Mouse (Mus musculus) frontal cortex, adult (tissue): ENCODE measurements around the gene Gm14409.
"Not testable (repeated sequence)": the region's sequence is repeated elsewhere in the genome, so short reads cannot be mapped to it uniquely, and the experiment has no call there.

Experiments used
- ATAC-seq: cut with Nextera tagmentation; 2 replicates; pipeline ENCODE4 v1.9.2; 2017; ENCODE audit warnings: mild to moderate bottlenecking, moderate library complexity, mixed read lengths; ENCODE audit not compliant: low TSS enrichment

The Gm14409 gene

DNA sequence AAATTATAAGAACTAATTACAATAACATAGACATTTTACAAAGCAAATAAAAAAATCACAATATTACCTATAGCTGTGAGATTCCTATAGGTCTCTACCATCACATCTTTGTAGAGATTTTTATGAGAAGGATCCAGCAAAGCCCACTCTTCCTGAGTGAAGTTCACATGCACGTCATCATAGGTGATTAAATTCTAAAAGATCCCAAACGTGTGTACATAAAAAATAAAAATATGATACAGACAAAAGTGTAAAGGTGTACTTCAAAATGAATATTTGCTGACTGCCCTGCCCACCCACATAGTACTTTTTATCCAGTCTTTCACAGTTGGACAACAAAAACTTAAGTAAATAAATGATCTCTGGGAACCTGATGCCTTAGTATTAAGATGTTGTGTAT is at the start of gene Gm14409:
TSS of gene Gm14409 (minus strand) at position 101 of the 400 bp plus-strand sequence.
- not testable (repeated sequence) for ATAC-seq

DNA sequence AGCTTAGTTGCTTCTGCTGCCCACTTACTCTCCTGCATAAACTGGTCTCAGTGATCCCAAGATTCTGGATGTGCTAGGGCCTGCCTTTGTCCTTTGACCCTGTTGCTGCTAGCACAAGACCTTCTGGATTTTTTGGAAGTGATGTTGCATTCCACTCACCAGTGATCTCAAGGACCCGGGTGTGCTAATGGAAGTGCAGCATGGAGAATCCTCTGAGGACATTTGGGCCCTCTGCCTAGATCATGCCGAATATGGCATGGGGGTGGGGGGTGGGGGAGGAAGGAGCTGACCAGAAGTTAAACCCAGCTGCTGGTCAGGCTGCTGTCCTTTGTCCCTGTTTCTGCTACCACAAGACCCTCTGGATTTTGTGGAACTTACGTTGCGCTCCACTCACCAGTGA is 42.8 kb upstream of the Gm14409 start:
- not testable (repeated sequence) for ATAC-seq

DNA sequence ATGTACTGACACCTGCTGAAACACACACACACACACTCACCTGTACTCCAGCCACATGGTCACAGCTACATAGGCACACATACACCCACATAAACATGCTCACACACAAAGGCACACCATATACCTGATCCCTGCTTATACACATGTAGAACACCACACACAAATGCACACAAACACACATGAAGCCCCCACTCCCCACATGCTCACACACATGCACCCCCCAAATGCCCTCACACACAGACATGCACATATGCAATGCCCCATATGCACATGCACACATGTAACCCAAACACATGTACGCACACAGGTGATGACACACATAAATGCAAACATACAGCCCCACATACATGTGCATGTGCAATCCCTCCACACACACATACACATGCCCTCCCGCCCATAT is 38.1 kb upstream of the Gm14409 start:
- ATAC-seq: not testable (repeated sequence)

DNA sequence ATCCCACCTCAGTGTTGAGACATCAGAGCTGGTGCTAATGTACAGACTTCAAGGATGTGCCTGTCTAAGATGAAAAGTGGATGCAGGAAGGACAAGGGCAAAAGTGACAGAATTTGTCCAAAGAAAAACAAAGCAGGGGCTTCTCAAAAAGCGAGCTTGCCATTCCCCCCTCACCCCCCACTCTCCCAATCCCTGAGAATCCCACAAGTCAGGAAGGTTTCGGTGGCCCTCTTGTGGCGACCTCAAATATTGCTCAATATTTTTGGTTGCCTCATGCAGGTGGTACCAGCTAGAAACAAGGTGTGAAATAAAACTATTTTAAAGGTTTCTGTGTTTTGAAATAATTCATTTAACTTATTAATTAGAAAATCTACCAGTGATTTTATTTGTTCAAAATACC is 16.9 kb upstream of the Gm14409 start:
- ATAC-seq: not testable (repeated sequence)

DNA sequence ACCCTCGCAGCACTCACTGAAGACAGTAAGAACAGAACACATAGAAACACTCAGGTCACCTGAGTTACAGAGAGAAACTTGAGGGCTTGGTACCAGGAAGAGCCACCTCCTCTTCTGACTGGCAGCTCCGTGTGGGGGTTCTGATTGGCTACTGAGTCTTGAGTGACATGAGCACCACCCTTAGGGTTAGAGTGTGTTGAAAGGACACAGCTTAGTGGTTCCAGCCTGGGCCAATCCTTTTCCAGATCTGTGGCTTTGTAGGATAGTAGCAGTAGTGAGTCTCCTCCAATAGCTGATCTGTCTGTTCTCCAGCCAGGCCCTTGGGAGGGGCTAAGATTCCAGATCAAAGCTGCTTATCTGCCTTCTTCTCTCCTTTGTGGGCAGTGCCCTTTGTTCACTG is 10.9 kb upstream of the Gm14409 start:
- not testable (repeated sequence) for ATAC-seq

DNA sequence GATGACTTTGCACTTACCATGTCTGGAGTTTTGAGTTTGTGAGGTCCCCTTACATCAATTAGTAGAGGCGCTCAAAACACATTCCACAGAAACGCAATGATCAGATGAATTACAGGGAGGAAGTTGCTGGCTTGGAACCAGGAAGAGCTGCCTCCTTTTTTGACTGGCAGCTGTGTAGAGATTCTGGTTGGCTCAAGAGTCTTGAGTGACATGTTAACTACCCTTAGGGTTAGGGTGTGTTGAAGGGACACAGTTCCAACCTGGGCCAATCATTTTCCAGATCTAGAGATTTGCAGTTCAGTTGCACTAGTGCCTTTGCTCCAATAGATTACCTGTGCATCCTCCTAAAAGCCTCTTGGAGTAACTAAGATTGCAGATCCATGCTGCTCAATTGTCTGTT is 5.4 kb upstream of the Gm14409 start:
- ATAC-seq: not testable (repeated sequence)

DNA sequence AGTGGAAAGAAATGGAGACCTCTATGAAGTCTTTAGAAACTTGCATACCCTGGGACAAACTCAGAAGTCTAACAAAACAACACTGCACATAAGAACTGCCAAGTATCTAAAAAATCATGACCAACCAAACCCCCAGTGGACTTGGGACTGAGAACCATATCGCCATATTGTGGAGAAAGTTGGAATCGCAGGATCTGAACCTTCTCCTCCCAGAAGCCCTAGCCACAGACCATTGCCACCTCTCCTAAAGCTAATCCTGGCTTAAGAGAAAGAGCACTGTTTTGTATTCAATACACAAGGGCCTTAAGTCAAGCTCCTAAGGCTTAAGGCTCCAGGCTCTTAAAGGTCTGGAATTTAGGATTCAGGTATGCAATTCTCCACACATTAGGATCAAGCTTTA is 19.4 kb downstream of the Gm14409 start:
- not testable (repeated sequence) for ATAC-seq

DNA sequence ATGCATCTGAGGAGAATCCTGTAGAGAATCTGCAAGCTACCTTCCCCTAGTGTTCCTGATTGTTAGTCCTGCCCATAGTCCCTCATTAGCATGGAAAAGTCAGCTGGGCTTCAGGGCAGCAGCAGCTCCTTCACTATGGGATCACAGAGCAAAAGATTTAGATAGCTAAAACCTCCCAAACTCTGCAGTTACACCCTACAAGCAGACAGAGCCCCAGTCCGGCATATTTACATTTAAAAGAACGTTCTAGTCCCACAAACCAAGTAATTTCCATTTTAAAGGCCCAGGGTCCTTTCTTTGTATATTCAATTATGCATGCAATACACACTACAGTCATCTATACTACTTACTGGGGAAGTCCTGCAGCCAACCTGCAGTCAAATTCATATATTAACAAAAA is 36.4 kb downstream of the Gm14409 start:
- ATAC-seq: not testable (repeated sequence)
